Mouse (Mus musculus) midbrain, embryonic 15.5 days (tissue): ENCODE measurements around the gene Stk38l. TPM values are rescaled to one million over a fixed set of nuclear protein-coding genes. Genes with fewer than 3 reads are reported as not detected.

Experiments used
- ATAC-seq: fragments of 200-750 bp; cut with Nextera tagmentation; replicated peaks from 2 replicates; pipeline ENCODE4 v1.8.0; 2017; ENCODE audit warnings: moderate TSS enrichment
- H3K27ac ChIP-seq: fragments of 300-500 bp; sonication (generic); 2 replicates; pipeline ENCODE4 v1.5.1; 2015; ENCODE audit warnings: mild to moderate bottlenecking, inconsistent platforms
- H3K27me3 ChIP-seq: fragments of 300-500 bp; sonication (generic); replicated peaks from 2 replicates; pipeline ENCODE4 v1.6.1; 2015; ENCODE audit warnings: inconsistent platforms
- H3K36me3 ChIP-seq: fragments of 300-500 bp; sonication (generic); replicated peaks from 2 replicates; pipeline ENCODE4 v1.6.1; 2015; ENCODE audit warnings: inconsistent platforms
- H3K4me1 ChIP-seq: fragments of 300-500 bp; sonication (generic); 2 replicates; pipeline ENCODE4 v1.6.1; 2015; ENCODE audit warnings: inconsistent platforms
- H3K4me2 ChIP-seq: fragments of 300-500 bp; sonication (generic); 2 replicates; pipeline ENCODE4 v1.6.1; 2015; ENCODE audit warnings: inconsistent platforms, mild to moderate bottlenecking, moderate library complexity
- H3K4me3 ChIP-seq: fragments of 300-500 bp; sonication (generic); 2 replicates; pipeline ENCODE4 v1.5.1; 2015; ENCODE audit warnings: mild to moderate bottlenecking, inconsistent platforms
- H3K9ac ChIP-seq: fragments of 300-500 bp; sonication (generic); 2 replicates; pipeline ENCODE4 v1.6.1; 2015; ENCODE audit warnings: mild to moderate bottlenecking, inconsistent platforms
- H3K9me3 ChIP-seq: fragments of 300-500 bp; sonication (generic); 2 replicates; pipeline ENCODE4 v1.6.1; 2016; ENCODE audit warnings: inconsistent platforms
- WGBS: fragments of 180-500 bp; shearing (Covaris S2); methylation state at CpG from one replicate; pipeline ENCODE4 v1.1.7; 2015; ENCODE audit warnings: mixed read lengths; 5-methylcytosine and 5-hydroxymethylcytosine counted together
- polyA plus RNA-seq: library from polyadenylated mRNA; unstranded; fragments of >200 nt; fragmentation: Nextera tagmentation; extraction: Ambion mirVana; gene quantifications from 2 replicates; pipeline ENCODE4 v1.2.1, GENCODE M21; 2015

Stk38l gene
- polyA plus RNA-seq, 1 experiment from 2014 or later = 16.3 TPM

DNA sequence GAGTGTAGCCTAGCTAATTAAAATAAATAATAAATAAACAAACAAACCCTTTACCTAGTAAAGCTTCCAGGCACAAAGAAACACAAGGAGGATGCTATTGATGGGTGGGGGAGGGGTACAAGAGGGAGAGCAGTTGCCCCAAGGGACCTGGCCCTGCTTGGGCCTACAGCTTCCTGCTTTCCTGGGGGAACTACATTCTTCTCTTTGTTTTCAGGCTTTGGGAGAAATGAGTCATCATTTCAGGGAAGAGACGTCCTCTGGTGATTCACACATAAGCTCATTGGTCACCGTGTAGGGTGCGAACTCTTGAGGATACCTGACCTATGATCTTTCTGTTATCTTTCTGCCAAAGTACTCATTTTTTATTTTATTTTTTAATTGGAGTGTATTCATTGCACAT is 68.7 kb downstream of the Stk38l start:
- Histone ChIP-seq H3K4me2 (no peak overlapping the region), H3K4me3 (no peak overlapping the region), H3K27me3 (0 out of 2 replicates have a peak, but pooled peaks cover 3% of the 10 kb centered on the region), H3K9me3 (no peaks in the 10 kb centered on the region), H3K4me1 (peaks cover 12% of the 10 kb centered on the region), H3K27ac (no peak overlapping the region), H3K36me3 (no peaks in the 10 kb centered on the region), H3K9ac (no peak overlapping the region)
- no peak for ATAC-seq
- WGBS = 72% methylated on average over 3 of the region's 3 CpGs

DNA sequence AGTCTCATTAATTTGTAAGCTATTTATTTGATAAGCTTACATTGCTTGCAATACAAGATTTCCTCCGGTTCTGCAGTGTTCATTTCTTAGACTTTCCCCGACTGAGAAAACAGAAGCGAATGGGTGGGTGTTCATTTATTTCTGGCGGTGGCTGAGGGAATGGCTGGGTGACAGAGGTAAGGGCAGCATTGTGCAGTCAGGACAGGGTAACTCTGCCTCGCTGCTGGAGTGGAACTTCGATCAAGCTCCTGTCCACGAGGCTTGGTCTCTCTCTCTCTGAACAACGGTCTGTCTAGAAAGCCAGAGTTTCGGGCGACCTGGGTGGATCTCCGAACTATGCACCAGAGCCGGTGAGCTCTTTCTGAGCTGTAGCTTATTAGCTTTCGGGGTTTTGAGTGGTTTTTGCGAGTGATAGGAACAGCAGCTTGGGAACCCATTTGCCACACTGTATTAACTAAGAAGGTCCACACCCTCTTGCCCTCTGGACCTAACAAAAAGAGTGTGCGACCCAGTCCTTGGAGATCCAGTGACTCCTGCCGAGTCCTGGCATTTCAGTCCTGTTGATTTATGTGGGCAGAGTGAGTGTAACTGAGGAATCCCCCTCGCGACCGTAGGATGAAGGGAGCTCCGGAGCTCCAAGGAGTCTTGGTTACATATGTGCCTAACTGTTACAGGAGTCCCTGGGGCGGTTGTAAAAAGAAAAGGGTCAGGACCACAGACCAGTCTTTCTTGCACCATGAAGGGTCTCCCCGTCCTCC is 70.5 kb downstream of the Stk38l start:
- 16% methylated on average over 22 of the region's 22 CpGs for WGBS
- peak; percentile 71 for ATAC-seq

DNA sequence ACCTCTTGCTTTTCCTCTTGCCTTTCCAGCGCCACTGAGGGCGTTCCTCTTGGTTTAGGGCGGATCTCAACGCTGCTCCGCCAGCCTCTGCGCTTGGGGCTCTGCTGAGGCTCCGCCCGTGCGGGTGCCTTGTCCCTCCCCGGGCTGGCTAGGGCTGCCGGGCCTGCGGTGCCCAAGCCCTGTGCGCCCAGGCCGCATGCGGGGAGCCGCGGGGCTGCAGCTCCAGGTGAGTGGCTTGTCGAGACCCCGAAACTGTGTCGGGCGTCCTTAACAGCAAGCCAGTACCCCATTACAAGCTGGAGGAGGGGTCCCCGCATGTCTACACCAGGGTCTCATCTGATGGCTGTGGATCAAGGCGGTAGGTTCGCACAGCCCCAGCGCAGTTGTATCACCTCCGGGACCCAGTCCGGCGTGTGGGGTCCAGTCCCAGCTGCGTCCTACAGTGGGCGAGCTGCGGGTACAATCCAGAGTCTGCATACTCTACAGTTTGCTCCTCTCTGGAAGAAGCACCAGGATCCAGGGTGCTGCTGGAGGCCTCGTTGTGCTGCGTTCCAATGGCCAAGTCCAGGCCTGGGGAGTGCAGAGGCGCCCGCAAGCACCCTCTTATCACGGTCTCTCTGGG is 71.2 kb downstream of the Stk38l start, which contains the start of gene Arntl2:
Gene Arntl2 (plus strand): TSS at position 132 of the 622 bp plus-strand sequence.
- WGBS = 2% methylated on average over 36 of the region's 36 CpGs
- no peak within 1 kb of the TSS for H3K27ac ChIP-seq
- 0 out of 2 replicates have a peak, but pooled peaks cover 3% of the 10 kb centered on the region for H3K27me3 ChIP-seq
- no peaks in the 10 kb centered on the region for H3K9me3 ChIP-seq
- H3K36me3 ChIP-seq = no peaks in the 10 kb centered on the region
- peaks cover 12% of the 10 kb centered on the region for H3K4me1 ChIP-seq
- peak within 1 kb of the TSS; percentile 61 for H3K9ac ChIP-seq
- peak within 1 kb of the TSS; percentile 92 for H3K4me2 ChIP-seq
- peak; percentile 94 for ATAC-seq
- H3K4me3 ChIP-seq = peak within 1 kb of the TSS; percentile 57

More for the DNA sequence above, 70.5 kb downstream of the Stk38l start:
- Histone ChIP-seq H3K27me3 (0 out of 2 replicates have a peak, but pooled peaks cover 3% of the 10 kb centered on the region), H3K4me2 (peak overlapping the region; percentile 92), H3K9me3 (no peaks in the 10 kb centered on the region), H3K4me3 (peak overlapping the region; percentile 57), H3K4me1 (peaks cover 12% of the 10 kb centered on the region), H3K27ac (no peak overlapping the region), H3K9ac (peak overlapping the region; percentile 9; the same call in 1 of the 2 replicates), H3K36me3 (no peaks in the 10 kb centered on the region)

DNA sequence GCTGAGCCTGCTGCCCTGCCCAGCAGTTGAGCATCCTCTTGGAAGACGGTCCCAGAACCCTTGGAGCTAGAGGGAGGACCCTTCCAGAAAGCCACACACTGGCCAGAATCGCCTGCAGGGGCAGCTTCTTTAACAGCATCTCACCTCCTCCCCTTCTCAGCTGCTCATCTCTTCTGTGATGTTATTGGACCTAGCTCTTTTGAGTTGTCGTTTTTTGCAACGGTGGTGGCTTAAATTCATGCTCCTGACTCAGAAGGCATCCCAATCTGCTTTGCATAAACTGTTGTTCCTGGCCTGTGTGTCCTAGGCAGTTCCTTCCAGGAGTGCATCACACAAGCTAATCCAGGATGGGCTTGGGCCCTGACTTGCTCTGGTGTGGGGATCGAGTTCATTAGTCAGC is 72.7 kb downstream of the Stk38l start:
- Histone ChIP-seq H3K9me3 (no peaks in the 10 kb centered on the region), H3K4me2 (no peak overlapping the region), H3K36me3 (no peaks in the 10 kb centered on the region), H3K4me1 (peaks cover 12% of the 10 kb centered on the region), H3K4me3 (no peak overlapping the region), H3K9ac (no peak overlapping the region), H3K27ac (no peak overlapping the region), H3K27me3 (0 out of 2 replicates have a peak, but pooled peaks cover 3% of the 10 kb centered on the region)
- ATAC-seq = no peak
- WGBS = 71% methylated on average over 5 of the region's 5 CpGs

DNA sequence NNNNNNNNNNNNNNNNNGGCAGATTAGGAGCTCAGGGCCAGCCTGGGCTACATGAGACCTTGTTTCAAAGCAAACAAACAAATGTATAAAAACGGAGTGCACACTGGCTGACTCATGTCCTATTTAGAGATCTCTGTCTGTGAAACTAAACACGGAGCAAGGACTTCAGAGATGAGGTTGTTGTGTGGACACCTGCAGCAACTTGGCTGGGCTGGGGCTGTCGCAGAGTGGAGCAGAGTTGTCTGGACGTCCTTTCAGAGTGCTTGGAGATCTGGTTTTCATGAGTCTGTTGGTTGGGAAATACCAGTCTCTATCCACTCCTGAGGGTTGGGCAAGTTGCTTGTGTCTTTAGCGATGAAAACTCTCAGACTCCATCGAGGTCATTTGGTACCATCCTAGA is 85.2 kb downstream of the Stk38l start:
- Histone ChIP-seq H3K4me3 (no peak overlapping the region), H3K4me1 (no peaks in the 10 kb centered on the region), H3K9ac (no peak overlapping the region), H3K9me3 (no peaks in the 10 kb centered on the region), H3K27ac (no peak overlapping the region), H3K36me3 (no peaks in the 10 kb centered on the region), H3K27me3 (no peaks in the 10 kb centered on the region), H3K4me2 (no peak overlapping the region)
- no peak for ATAC-seq
- 88% methylated on average over 6 of the region's 6 CpGs for WGBS

DNA sequence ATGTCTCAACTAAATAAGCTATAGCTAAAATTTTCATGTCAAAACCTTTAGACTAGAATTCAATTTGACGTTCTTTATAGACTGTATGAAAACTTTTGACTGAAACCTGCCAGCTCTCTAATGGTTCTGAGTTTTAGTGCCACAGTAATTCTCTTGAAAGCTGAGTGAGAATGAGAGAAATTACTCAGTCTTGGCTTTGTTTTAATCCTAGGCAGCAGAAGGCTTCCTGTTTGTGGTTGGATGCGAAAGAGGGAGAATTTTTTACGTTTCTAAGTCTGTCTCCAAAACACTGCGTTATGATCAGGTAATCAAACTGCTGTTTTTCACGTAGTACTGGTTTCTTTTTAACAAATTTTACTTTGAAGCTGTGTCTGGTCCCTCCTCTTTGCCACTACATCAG is 88.2 kb downstream of the Stk38l start:
- Histone ChIP-seq H3K9me3 (no peaks in the 10 kb centered on the region), H3K4me2 (no peak overlapping the region), H3K9ac (no peak overlapping the region), H3K36me3 (no peaks in the 10 kb centered on the region), H3K4me1 (no peaks in the 10 kb centered on the region), H3K27ac (no peak overlapping the region), H3K4me3 (no peak overlapping the region), H3K27me3 (no peaks in the 10 kb centered on the region)
- no peak for ATAC-seq
- 93% methylated on average over 5 of the region's 5 CpGs for WGBS

DNA sequence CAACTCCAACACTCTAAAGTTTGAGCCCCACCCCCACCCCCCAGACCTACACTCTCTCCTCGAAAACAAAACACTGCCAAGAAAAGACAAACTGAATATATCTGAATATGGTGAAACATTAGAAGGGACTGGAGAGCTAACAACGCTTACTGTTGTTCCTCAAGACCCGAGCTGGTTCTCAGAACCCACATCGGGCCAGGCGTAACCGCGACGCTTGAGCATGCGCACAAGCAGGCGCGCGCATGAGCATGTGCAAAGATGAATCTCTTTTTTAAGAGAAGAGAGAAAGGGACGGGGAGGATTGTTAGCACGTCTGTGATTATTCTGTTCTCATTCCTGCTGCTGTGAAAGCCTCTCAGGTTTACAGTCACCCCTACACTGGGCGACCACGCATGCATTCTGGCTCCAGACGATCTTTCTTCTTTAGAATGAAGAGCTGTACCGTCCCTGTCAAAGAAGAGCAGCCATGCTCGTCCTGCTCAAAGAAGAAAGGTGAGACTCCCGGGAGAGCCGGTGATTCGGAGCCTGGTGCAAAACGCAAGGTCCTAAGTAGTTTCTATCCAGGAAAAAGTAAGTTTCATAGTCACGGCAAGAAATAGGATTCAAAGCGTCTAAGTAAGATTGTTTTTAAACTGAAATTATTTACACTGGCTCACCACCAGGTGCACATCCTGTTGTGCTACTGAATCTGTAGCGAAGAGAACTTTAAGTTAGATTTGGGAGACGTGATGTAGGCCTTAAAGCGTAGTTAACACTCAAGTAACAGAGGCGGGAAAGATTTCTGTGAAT is 95.6 kb downstream of the Stk38l start:
- Histone ChIP-seq H3K9me3 (no peaks in the 10 kb centered on the region), H3K27me3 (no peaks in the 10 kb centered on the region), H3K4me1 (no peaks in the 10 kb centered on the region), H3K4me2 (no peak overlapping the region), H3K27ac (no peak overlapping the region), H3K9ac (no peak overlapping the region), H3K36me3 (no peaks in the 10 kb centered on the region), H3K4me3 (no peak overlapping the region)
- 77% methylated on average over 29 of the region's 29 CpGs for WGBS
- no peak for ATAC-seq

DNA sequence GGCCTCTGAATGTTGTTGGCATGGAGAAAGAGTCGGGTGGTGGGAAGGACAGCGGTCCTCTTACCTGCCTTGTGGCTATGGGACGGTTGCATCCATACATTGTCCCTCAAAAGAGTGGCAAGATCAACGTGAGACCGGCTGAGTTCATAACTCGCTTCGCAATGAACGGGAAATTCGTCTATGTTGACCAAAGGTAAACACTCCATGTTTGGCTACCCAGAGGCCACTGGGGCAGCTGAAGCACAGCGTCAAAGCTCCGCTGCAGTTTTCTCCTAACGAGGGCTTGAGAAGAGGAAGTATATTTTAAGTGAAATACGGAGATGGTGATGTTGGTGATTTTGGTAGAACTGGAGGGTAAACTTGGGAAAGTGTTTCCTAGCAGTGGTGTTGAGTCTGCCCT is 97.2 kb downstream of the Stk38l start:
- no peak overlapping the region for H3K4me2 ChIP-seq
- no peak for ATAC-seq
- no peaks in the 10 kb centered on the region for H3K27me3 ChIP-seq
- H3K9ac ChIP-seq = no peak overlapping the region
- no peak overlapping the region for H3K27ac ChIP-seq
- 87% methylated on average over 13 of the region's 13 CpGs for WGBS
- no peaks in the 10 kb centered on the region for H3K4me1 ChIP-seq
- no peak overlapping the region for H3K4me3 ChIP-seq
- H3K36me3 ChIP-seq = no peaks in the 10 kb centered on the region
- no peaks in the 10 kb centered on the region for H3K9me3 ChIP-seq

DNA sequence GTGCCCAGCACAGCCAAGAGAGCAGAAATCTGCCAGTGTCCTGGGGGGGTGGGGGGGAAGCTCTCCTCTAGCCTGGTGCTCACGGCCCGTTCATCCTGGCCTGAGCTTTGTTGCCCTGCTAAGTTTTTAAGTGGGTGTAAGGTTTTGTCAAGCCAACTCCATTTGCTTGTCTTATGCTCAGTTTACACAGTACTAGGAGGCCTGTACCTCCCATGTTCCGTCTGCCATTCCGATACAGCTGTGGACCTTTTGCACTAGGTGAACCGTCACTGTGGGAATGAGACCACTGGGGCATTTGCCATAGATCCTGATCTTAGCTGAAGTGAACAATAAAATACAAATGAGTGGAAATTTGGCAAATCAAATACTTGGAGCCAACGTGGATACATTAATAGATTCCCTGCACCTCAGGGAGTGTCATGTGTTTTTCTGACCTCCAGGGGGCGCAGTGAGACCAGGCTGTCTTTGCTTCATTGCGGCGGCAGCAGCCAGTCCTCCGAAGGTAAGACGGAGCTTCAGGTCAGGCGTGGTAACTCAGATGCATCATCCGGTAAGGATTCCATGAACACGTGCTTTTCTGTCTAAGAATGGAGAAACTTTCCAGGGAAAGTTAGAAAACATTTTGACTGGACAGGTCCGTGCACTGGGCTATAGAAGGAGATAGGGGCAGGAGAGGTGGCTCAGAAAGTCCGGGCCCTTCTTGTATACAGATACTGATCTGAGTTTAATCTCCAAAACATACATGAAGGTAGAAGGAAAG is 100.1 kb downstream of the Stk38l start:
- H3K4me3 ChIP-seq = no peak overlapping the region
- no peak overlapping the region for H3K4me2 ChIP-seq
- no peak overlapping the region for H3K27ac ChIP-seq
- H3K9me3 ChIP-seq = no peaks in the 10 kb centered on the region
- 47% methylated on average over 16 of the region's 16 CpGs for WGBS
- no peak overlapping the region for H3K9ac ChIP-seq
- peak; percentile 68; the same call in 1 of the 2 replicates for ATAC-seq
- H3K36me3 ChIP-seq = no peaks in the 10 kb centered on the region
- no peaks in the 10 kb centered on the region for H3K27me3 ChIP-seq
- H3K4me1 ChIP-seq = no peaks in the 10 kb centered on the region

DNA sequence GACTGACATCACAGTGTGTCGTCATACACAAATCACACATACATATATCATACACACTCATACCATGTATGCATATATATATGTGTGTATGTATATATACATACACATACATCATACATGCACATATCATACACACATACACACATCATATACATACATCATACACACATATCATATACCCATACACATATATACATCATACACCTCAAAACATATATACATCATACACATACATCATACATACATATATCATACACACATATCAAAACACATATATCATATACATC is 100.6 kb downstream of the Stk38l start:
- Histone ChIP-seq H3K4me3 (no peak overlapping the region), H3K4me1 (no peaks in the 10 kb centered on the region), H3K4me2 (no peak overlapping the region), H3K36me3 (no peaks in the 10 kb centered on the region), H3K9ac (no peak overlapping the region), H3K27ac (no peak overlapping the region), H3K27me3 (no peaks in the 10 kb centered on the region), H3K9me3 (no peaks in the 10 kb centered on the region)
- WGBS = 80% methylated on average over 1 of the region's 1 CpGs
- 0 out of 2 replicates have a peak, but pooled peaks have one; percentile 21 for ATAC-seq
